Mouse (Mus musculus) limb, embryonic 12.5 days (tissue): ENCODE data around the gene Ncor1. TPM values are rescaled to one million over a fixed set of nuclear protein-coding genes. Genes with fewer than 3 reads are reported as not detected.
"Not testable (repeated sequence)": the region's sequence is repeated elsewhere in the genome, so short reads cannot be mapped to it uniquely, and the experiment has no call there.

Experiments used
- ATAC-seq: fragments of 200-750 bp; cut with Nextera tagmentation; 2 replicates; pipeline ENCODE4 v1.8.0; 2017; ENCODE audit warnings: low read depth, moderate TSS enrichment; ENCODE audit not compliant: insufficient number of reproducible peaks, insufficient read depth, low FRiP score, low TSS enrichment
- H3K27ac ChIP-seq: fragments of 300-500 bp; sonication (generic); 2 replicates; pipeline ENCODE4 v1.5.1; 2016; ENCODE audit warnings: mild to moderate bottlenecking, moderate library complexity
- H3K27me3 ChIP-seq: fragments of 300-500 bp; sonication (generic); 2 replicates; pipeline ENCODE4 v1.6.1; 2016; ENCODE audit warnings: mild to moderate bottlenecking, moderate library complexity
- H3K36me3 ChIP-seq: fragments of 300-500 bp; sonication (generic); 2 replicates; pipeline ENCODE4 v1.6.1; 2016; ENCODE audit warnings: mild to moderate bottlenecking, moderate library complexity
- H3K4me1 ChIP-seq: fragments of 300-500 bp; sonication (generic); replicated peaks from 2 replicates; pipeline ENCODE4 v1.6.1; 2016
- H3K4me2 ChIP-seq: fragments of 300-500 bp; sonication (generic); 2 replicates; pipeline ENCODE4 v1.6.1; 2016; ENCODE audit warnings: mild to moderate bottlenecking, moderate library complexity
- H3K4me3 ChIP-seq: fragments of 300-500 bp; sonication (generic); replicated peaks from 2 replicates; pipeline ENCODE4 v1.5.1; 2016; ENCODE audit warnings: mild to moderate bottlenecking
- H3K9ac ChIP-seq: fragments of 300-500 bp; sonication (generic); replicated peaks from 2 replicates; pipeline ENCODE4 v1.6.1; 2016; ENCODE audit warnings: mild to moderate bottlenecking, moderate library complexity
- H3K9me3 ChIP-seq: fragments of 300-500 bp; sonication (generic); 2 replicates; pipeline ENCODE4 v1.6.1; 2016; ENCODE audit warnings: mild to moderate bottlenecking, moderate library complexity
- WGBS: fragments of 180-500 bp; shearing (Covaris S2); methylation state at CpG from one replicate; pipeline ENCODE4 v1.1.7; 2016; 5-methylcytosine and 5-hydroxymethylcytosine counted together
- polyA plus RNA-seq: library from polyadenylated mRNA; unstranded; fragments of >200 nt; fragmentation: Nextera tagmentation; extraction: Ambion mirVana; gene quantifications from 2 replicates; pipeline ENCODE4 v1.2.1, GENCODE M21; 2016

Ncor1 gene
- polyA plus RNA-seq, 1 experiment from 2014 or later, result 193 TPM

GRCm38 (mm10) chr11:62479581-62479980 is 21.2 kb upstream of the Ncor1 start:
- H3K36me3 ChIP-seq, result 0 out of 2 replicates have a peak, but pooled peaks cover 4% of the 10 kb centered on the region
- 86% methylated on average over 5 of the region's 5 CpGs for WGBS
- no peak overlapping the region for H3K4me3 ChIP-seq
- H3K9ac ChIP-seq, result no peak overlapping the region
- no peak overlapping the region for H3K4me2 ChIP-seq
- H3K9me3 ChIP-seq, result no peaks in the 10 kb centered on the region
- H3K27me3 ChIP-seq, result no peaks in the 10 kb centered on the region
- no peak for ATAC-seq
- H3K4me1 ChIP-seq, result no peaks in the 10 kb centered on the region
- no peak overlapping the region for H3K27ac ChIP-seq

GRCm38 (mm10) chr11:62478931-62479330 is 20.6 kb upstream of the Ncor1 start:
- Histone ChIP-seq H3K4me3 (no peak overlapping the region), H3K9ac (no peak overlapping the region), H3K27ac (no peak overlapping the region), H3K4me1 (no peaks in the 10 kb centered on the region), H3K4me2 (no peak overlapping the region), H3K27me3 (no peaks in the 10 kb centered on the region), H3K36me3 (0 out of 2 replicates have a peak, but pooled peaks cover 4% of the 10 kb centered on the region), H3K9me3 (no peaks in the 10 kb centered on the region)
- WGBS, result 73% methylated on average over 6 of the region's 6 CpGs
- no peak for ATAC-seq

DNA sequence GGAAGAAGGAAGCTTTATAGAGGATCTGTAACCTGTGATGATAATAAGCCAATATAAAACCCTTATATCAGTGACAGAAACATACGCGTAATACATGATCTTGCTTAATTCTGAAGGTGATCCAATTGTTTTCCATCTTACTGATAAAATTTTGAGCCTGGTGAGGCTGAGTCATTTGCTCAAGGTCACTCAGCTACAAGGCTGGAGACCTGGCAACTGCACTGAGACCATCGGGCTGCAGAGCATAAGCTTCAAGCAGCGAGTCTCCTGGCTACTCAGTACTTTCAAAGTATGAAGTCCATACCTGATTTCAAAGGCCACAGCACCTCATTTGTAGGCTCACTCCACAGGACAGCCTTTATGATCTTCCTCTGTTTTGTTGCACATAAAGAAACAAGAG is 17.8 kb upstream of the Ncor1 start:
- Histone ChIP-seq H3K4me2 (no peak overlapping the region), H3K4me3 (no peak overlapping the region), H3K27me3 (no peaks in the 10 kb centered on the region), H3K4me1 (no peaks in the 10 kb centered on the region), H3K9me3 (no peaks in the 10 kb centered on the region), H3K36me3 (0 out of 2 replicates have a peak, but pooled peaks cover 4% of the 10 kb centered on the region), H3K27ac (no peak overlapping the region), H3K9ac (no peak overlapping the region)
- no peak for ATAC-seq
- WGBS, result 95% methylated on average over 4 of the region's 4 CpGs

- no peak overlapping the region for H3K9ac ChIP-seq
- 89% methylated on average over 5 of the region's 5 CpGs for WGBS
- no peak for ATAC-seq
Measured at GRCm38 (mm10) chr11:62473516-62473915, 15.2 kb upstream of the Ncor1 start.

GRCm38 (mm10) chr11:62470451-62470850 is 12.1 kb upstream of the Ncor1 start:
- no peak overlapping the region for H3K27ac ChIP-seq
- WGBS, result 95% methylated on average over 6 of the region's 6 CpGs
- ATAC-seq, result no peak
- H3K9me3 ChIP-seq, result no peaks in the 10 kb centered on the region
- H3K36me3 ChIP-seq, result no peaks in the 10 kb centered on the region
- no peak overlapping the region for H3K4me2 ChIP-seq
- no peak overlapping the region for H3K9ac ChIP-seq
- H3K4me1 ChIP-seq, result no peaks in the 10 kb centered on the region
- no peaks in the 10 kb centered on the region for H3K27me3 ChIP-seq
- H3K4me3 ChIP-seq, result no peak overlapping the region

More at GRCm38 (mm10) chr11:62473516-62473915, 15.2 kb upstream of the Ncor1 start:
- Histone ChIP-seq H3K4me3 (no peak overlapping the region), H3K27me3 (no peaks in the 10 kb centered on the region), H3K9me3 (no peaks in the 10 kb centered on the region), H3K4me2 (no peak overlapping the region), H3K36me3 (0 out of 2 replicates have a peak, but pooled peaks cover 4% of the 10 kb centered on the region), H3K4me1 (no peaks in the 10 kb centered on the region), H3K27ac (no peak overlapping the region)

DNA sequence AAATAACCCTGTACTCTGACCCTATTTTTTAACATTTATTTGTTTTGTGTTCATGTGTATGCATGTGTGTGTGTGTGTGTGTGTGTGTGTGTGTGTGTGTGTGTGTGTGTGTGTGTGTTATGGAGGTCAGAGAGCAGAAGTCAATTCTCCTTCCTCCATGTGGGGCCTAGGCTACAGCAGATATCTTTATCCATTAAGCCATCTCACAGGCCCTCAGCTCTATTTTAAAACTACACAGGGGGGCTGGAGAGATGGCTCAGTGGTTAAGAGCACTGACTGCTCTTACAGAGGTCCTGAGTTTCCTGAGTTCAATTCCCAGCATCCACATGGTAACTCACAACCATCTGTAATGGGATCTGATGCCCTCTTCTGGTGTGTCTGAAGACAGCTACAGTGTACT is 8.9 kb upstream of the Ncor1 start:
- H3K4me1 ChIP-seq, H3K36me3 ChIP-seq, H3K27ac ChIP-seq, H3K4me2 ChIP-seq, H3K9me3 ChIP-seq, H3K4me3 ChIP-seq, H3K27me3 ChIP-seq, H3K9ac ChIP-seq, ATAC-seq: not testable (repeated sequence)

GRCm38 (mm10) chr11:62466546-62466945 is 8.2 kb upstream of the Ncor1 start:
- Histone ChIP-seq H3K4me3 (no peak overlapping the region), H3K36me3 (no peaks in the 10 kb centered on the region), H3K4me1 (no peaks in the 10 kb centered on the region), H3K9me3 (no peaks in the 10 kb centered on the region), H3K9ac (no peak overlapping the region), H3K4me2 (no peak overlapping the region), H3K27ac (no peak overlapping the region), H3K27me3 (no peaks in the 10 kb centered on the region)
- WGBS, result 86% methylated on average over 3 of the region's 3 CpGs
- no peak for ATAC-seq

DNA sequence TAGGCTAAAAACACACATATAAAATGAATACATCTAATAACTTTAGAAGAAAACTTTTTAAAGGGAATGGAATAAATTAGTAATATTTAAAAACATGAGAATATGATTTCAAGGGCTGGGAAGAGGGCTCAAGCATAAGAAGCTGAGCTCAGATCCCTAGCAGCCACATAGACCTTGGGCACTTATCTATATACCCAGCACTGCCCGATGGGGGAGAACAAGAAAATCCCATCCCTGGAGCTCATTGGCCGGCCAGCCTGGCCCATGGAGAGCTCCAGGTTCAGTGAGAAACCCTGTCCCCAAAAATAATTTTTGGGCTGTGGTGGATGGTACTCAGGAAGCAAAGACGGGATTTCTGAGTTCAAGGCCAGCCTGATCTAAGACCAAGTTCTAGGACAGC is 7.5 kb upstream of the Ncor1 start:
- H3K4me3 ChIP-seq, result no peak overlapping the region
- H3K9ac ChIP-seq, result no peak overlapping the region
- no peak overlapping the region for H3K4me2 ChIP-seq
- 92% methylated on average over 3 of the region's 3 CpGs for WGBS
- no peak for ATAC-seq
- no peaks in the 10 kb centered on the region for H3K9me3 ChIP-seq
- H3K27me3 ChIP-seq, result no peaks in the 10 kb centered on the region
- H3K27ac ChIP-seq, result no peak overlapping the region
- no peaks in the 10 kb centered on the region for H3K36me3 ChIP-seq
- H3K4me1 ChIP-seq, result no peaks in the 10 kb centered on the region

DNA sequence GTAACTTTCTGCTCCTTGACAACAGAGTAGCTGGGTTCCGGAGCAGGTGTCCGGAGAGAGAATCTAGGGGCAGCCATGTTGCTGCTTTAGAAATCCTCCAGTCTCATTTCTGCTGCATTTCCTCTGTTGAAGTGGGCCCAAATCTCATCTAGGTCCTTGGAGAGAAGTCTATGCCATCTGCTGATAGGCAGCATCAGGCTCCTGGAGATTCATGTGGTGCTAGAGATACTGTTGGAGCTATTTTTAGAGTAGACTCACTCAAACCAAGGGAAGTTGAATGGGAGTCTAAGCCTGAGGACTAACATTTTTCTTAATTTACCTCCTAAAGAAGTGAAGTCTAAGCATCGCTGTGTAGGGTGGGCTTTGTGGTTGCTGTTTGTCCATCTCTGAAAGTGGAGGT is 6.4 kb upstream of the Ncor1 start:
- no peak for ATAC-seq
- Histone ChIP-seq H3K9me3 (no peaks in the 10 kb centered on the region), H3K4me1 (no peaks in the 10 kb centered on the region), H3K9ac (no peak overlapping the region), H3K27ac (no peak overlapping the region), H3K27me3 (no peaks in the 10 kb centered on the region), H3K4me3 (no peak overlapping the region), H3K4me2 (no peak overlapping the region), H3K36me3 (no peaks in the 10 kb centered on the region)
- WGBS, result 94% methylated on average over 3 of the region's 3 CpGs

DNA sequence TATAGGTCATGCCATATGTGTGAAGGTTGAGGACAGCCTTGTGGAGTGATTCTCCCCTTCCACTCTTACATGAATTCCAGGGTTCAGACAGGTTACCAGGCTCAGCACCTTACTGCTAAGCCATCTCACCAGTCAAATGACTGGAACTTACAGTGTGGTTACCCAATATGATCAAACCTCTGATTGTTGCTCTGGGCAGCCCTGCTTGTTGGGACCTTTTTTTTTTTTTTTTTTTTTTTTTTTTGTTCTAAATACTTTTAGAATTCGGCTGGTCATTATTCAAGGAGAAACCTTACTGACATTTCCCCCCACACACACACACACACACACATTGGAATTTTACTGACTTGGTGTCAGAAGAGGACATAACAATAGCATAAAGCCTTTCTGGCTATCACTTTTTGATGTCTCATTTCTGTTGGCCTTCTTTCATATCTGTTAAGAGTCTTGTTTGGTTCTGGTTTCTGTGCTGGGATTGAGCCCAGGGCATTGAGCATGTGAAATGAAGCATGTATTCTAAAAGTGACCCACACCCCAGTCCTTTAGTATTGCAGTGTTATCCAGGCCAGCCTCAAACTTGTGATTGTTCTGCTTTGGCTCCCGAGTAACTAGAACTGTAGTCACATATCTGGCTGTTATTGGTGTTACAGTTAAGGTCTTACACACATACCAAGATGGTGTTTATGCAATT is 5.0 kb upstream of the Ncor1 start:
- ATAC-seq, result no peak
- Histone ChIP-seq H3K4me1 (peaks cover 7% of the 10 kb centered on the region; the same call in 1 of the 2 replicates), H3K36me3 (no peaks in the 10 kb centered on the region), H3K27me3 (no peaks in the 10 kb centered on the region), H3K9me3 (no peaks in the 10 kb centered on the region), H3K4me3 (no peak overlapping the region), H3K9ac (no peak overlapping the region), H3K27ac (no peak overlapping the region), H3K4me2 (no peak overlapping the region)
- 92% methylated on average over 2 of the region's 2 CpGs for WGBS

DNA sequence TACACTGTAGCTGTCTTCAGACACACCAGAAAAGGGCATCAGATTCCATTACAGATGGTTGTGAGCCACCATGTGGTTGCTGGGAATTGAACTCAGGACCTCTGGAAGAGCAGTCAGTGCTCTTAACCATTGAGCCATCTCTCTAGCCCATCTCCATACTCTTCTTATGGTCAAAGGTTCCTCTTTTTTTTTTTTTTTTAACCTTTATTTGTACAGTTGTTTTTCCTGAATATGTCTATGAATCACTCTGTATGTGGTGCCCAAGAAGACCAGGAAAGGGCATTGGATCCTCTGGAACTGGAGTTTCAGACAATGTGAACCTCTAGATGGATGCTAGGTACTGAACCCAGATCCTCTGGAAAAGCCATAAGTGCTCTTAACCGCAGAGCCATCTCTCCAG is 4.2 kb upstream of the Ncor1 start:
- not testable (repeated sequence) for ATAC-seq, H3K36me3 ChIP-seq
- WGBS, result 97% methylated on average over 1 of the region's 1 CpGs

DNA sequence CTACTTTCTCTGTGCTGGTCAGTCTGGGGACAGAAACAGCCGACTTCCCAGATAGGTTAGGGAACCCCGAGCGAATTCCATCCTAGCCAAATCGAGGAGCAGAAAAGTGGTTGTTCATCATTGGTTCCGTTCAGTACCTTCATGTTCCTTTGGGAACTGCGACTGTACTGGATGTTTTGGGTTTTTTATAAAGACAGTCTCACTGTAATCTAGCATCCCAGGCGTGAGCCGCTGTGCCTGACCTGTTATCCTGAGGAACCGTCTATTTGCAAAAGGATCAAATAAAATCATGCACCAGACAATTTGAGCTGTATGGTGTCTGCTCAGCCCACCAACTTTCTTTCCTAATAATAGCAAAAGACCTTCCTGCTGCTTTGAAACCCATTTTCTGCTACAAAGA is 439 bp upstream of the Ncor1 start:
- Histone ChIP-seq H3K9ac (peak overlapping the region; percentile 98), H3K4me3 (peak overlapping the region; percentile 90), H3K27ac (peak overlapping the region; percentile 94), H3K27me3 (no peaks in the 10 kb centered on the region), H3K4me1 (peaks cover 15% of the 10 kb centered on the region), H3K4me2 (peak overlapping the region; percentile 68), H3K36me3 (no peaks in the 10 kb centered on the region), H3K9me3 (no peaks in the 10 kb centered on the region)
- no peak for ATAC-seq
- 2% methylated on average over 9 of the region's 9 CpGs for WGBS

More for the DNA sequence above, 4.2 kb upstream of the Ncor1 start:
- H3K27ac ChIP-seq, H3K4me2 ChIP-seq, H3K9me3 ChIP-seq, H3K4me3 ChIP-seq, H3K9ac ChIP-seq, H3K4me1 ChIP-seq, H3K27me3 ChIP-seq: not testable (repeated sequence)
